8 mouse cellular contexts compared by ENCODE assay signal in genomic region chr7:63908496-63909285, GRCm38 (mm10). TPM values are rescaled to one million over a fixed set of nuclear protein-coding genes. Genes with fewer than 3 reads are reported as not detected.
DNase-seq lines count a peak whose midpoint lies in the region; ATAC-seq and TF ChIP-seq lines count a peak whose summit lies in the region.

No protein-coding gene starts in this region.

- H3K4me3 ChIP-seq in heart, embryonic 13.5 days, result no peak overlapping the region
- H3K4me3 ChIP-seq in G1E (ENCODE audit: low read depth, low read length), result peak overlapping the region; percentile 21; the same call in 1 of the 2 replicates
- no peak overlapping the region for H3K4me3 ChIP-seq in forebrain, postnatal 0 days (ENCODE audit: low read depth, low read length)
- H3K4me3 ChIP-seq in midbrain, embryonic 12.5 days, result no peak overlapping the region

- 0 out of 2 replicates have a peak, but pooled peaks have one; percentile 21 for ATAC-seq in heart, embryonic 13.5 days (ENCODE audit: extremely low read depth, insufficient number of reproducible peaks, low FRiP score, low TSS enrichment)
- ATAC-seq in G1E (ENCODE audit: extremely low read depth, insufficient number of reproducible peaks, low FRiP score, poor library complexity, severe bottlenecking), result no peak
- ATAC-seq in forebrain, postnatal 0 days, result no peak
- no peak for ATAC-seq in midbrain, embryonic 12.5 days (ENCODE audit: low FRiP score, low read depth)

- H3K4me2 ChIP-seq in heart, embryonic 13.5 days, result peak overlapping the region; percentile 8; the same call in 1 of the 2 replicates
- no peak overlapping the region for H3K4me2 ChIP-seq in forebrain, postnatal 0 days (ENCODE audit: low read depth)
- no peak overlapping the region for H3K4me2 ChIP-seq in midbrain, embryonic 12.5 days (replicated peaks)

- H3K27me3 ChIP-seq in heart, embryonic 13.5 days (replicated peaks), result no peaks in the 10 kb centered on the region
- H3K27me3 ChIP-seq in G1E (ENCODE audit: insufficient read depth, low read length), result no peaks in the 10 kb centered on the region
- H3K27me3 ChIP-seq in forebrain, postnatal 0 days (ENCODE audit: insufficient read depth, low read length), result no peaks in the 10 kb centered on the region
- no peaks in the 10 kb centered on the region for H3K27me3 ChIP-seq in midbrain, embryonic 12.5 days

- no peaks in the 10 kb centered on the region for H3K36me3 ChIP-seq in heart, embryonic 13.5 days
- peaks cover 52% of the 10 kb centered on the region for H3K36me3 ChIP-seq in G1E (replicated peaks)
- H3K36me3 ChIP-seq in forebrain, postnatal 0 days (ENCODE audit: insufficient read depth), result no peaks in the 10 kb centered on the region
- H3K36me3 ChIP-seq in midbrain, embryonic 12.5 days, result no peaks in the 10 kb centered on the region

- TF ChIP-seq CTCF in G1E (IDR thresholded peaks at IDR 0.05; ENCODE audit: low read depth, low read length), result no peak
- TF ChIP-seq CTCF in forebrain, postnatal 0 days (IDR thresholded peaks at IDR 0.05; ENCODE audit: low read depth), result no peak

- peak overlapping the region; percentile 73 for H3K27ac ChIP-seq in heart, embryonic 13.5 days (replicated peaks)
- H3K27ac ChIP-seq in forebrain, postnatal 0 days (ENCODE audit: low read depth, low read length), result peak overlapping the region; percentile 23; the same call in 1 of the 2 replicates
- peak overlapping the region; percentile 40; the same call in 1 of the 2 replicates for H3K27ac ChIP-seq in midbrain, embryonic 12.5 days (replicated peaks)

- no peak for DNase-seq in heart, postnatal 4 days
- no peak for DNase-seq in G1E (ENCODE audit: low spot score)
- no peak for DNase-seq in forebrain, postnatal 0 days
- no peak for DNase-seq in thymus, postnatal 14 days
- DNase-seq in ovary, postnatal 10 days (ENCODE audit: low spot score), result no peak
- DNase-seq in left cerebral cortex, postnatal 25 days (ENCODE audit: low spot score in 2 of 2), result no peak

- H3K9me3 ChIP-seq in heart, embryonic 13.5 days, result no peaks in the 10 kb centered on the region
- no peaks in the 10 kb centered on the region for H3K9me3 ChIP-seq in G1E (replicated peaks)
- H3K9me3 ChIP-seq in forebrain, postnatal 0 days (ENCODE audit: low read length), result no peaks in the 10 kb centered on the region
- H3K9me3 ChIP-seq in midbrain, embryonic 12.5 days, result no peaks in the 10 kb centered on the region

- H3K9ac ChIP-seq in heart, embryonic 13.5 days, result peak overlapping the region; percentile 17
- H3K9ac ChIP-seq in forebrain, postnatal 0 days, result no peak overlapping the region
- no peak overlapping the region for H3K9ac ChIP-seq in midbrain, embryonic 12.5 days (replicated peaks)

- H3K4me1 ChIP-seq in heart, embryonic 13.5 days, result peaks cover 82% of the 10 kb centered on the region
- H3K4me1 ChIP-seq in G1E (ENCODE audit: insufficient read depth, low read depth, low read length), result peaks cover 95% of the 10 kb centered on the region
- peaks cover 3% of the 10 kb centered on the region; the same call in 1 of the 2 replicates for H3K4me1 ChIP-seq in forebrain, postnatal 0 days (ENCODE audit: insufficient read depth)
- H3K4me1 ChIP-seq in midbrain, embryonic 12.5 days, result peaks cover 53% of the 10 kb centered on the region

- intact Hi-C loops in left cerebral cortex, postnatal 25 days (cut with DNase I), result no loop called here

- 21% methylated on average over 9 of the region's 11 CpGs for WGBS in heart, embryonic 13.5 days
- 46% methylated on average over 10 of the region's 11 CpGs for WGBS in forebrain, postnatal 0 days
- 46% methylated on average over 11 of the region's 11 CpGs for WGBS in midbrain, embryonic 12.5 days

RNA-seq across cellular contexts. Expression of gene E030018B13Rik, which starts 8.0 kb away (rescaled TPM):
- polyA plus RNA-seq in heart, embryonic 13.5 days (2015; fragmentation: Nextera tagmentation; extraction: Ambion mirVana), result not detected in 2 replicates
- total RNA-seq in heart, postnatal 4 days (2021), result not detected
- not detected in 2 replicates for total RNA-seq in G1E (2014; fragmentation: Nextera tagmentation)
- not detected in 2 replicates for total RNA-seq in G1E (2017)
- not detected in 2 replicates for polyA plus RNA-seq in G1E (2012)
- not detected in 2 replicates for total RNA-seq in forebrain, postnatal 0 days (2014; rRNA removed)
- polyA plus RNA-seq in forebrain, postnatal 0 days (2015; fragmentation: Nextera tagmentation; extraction: Ambion mirVana), result not detected in 2 replicates
- not detected in 2 replicates for polyA plus RNA-seq in midbrain, embryonic 12.5 days (2016; fragmentation: Nextera tagmentation; extraction: Ambion mirVana)
- not detected for total RNA-seq in left cerebral cortex, postnatal 25 days (2021)

RNA-seq across cellular contexts. Expression of gene Klf13, which starts 30.0 kb away (rescaled TPM):
- polyA plus RNA-seq in heart, embryonic 13.5 days (2015; fragmentation: Nextera tagmentation; extraction: Ambion mirVana), result 16.0 and 16.6 TPM in 2 replicates
- 10 to 100 TPM; 52.1 to 53.2 TPM for total RNA-seq in heart, postnatal 4 days (2021)
- 86.9 and 89.5 TPM in 2 replicates for total RNA-seq in G1E (2014; fragmentation: Nextera tagmentation)
- total RNA-seq in G1E (2017), result 14.6 and 16.3 TPM in 2 replicates
- polyA plus RNA-seq in G1E (2012), result 57.2 and 68.1 TPM in 2 replicates
- total RNA-seq in forebrain, postnatal 0 days (2014; rRNA removed), result 25.5 and 32.0 TPM in 2 replicates
- polyA plus RNA-seq in forebrain, postnatal 0 days (2015; fragmentation: Nextera tagmentation; extraction: Ambion mirVana), result 24.8 and 32.0 TPM in 2 replicates
- 30.7 and 31.8 TPM in 2 replicates for polyA plus RNA-seq in midbrain, embryonic 12.5 days (2016; fragmentation: Nextera tagmentation; extraction: Ambion mirVana)
- total RNA-seq in left cerebral cortex, postnatal 25 days (2021), result 100 to 1,000 TPM; 161 to 167 TPM

Comparison
In these comparisons a context has a peak if more than half of its experiments do, and no peak if none do; other contexts are left out.
1. H3K27ac ChIP-seq: peak in every context shown above with its lines; median percentile 73 in heart, embryonic 13.5 days; 40 in midbrain, embryonic 12.5 days; 23 in forebrain, postnatal 0 days.